Mouse (Mus musculus) stomach, embryonic 15.5 days (tissue): ENCODE measurements around the gene Trmt10c. TPM values are rescaled to one million over a fixed set of nuclear protein-coding genes. Genes with fewer than 3 reads are reported as not detected.

Experiments
- ATAC-seq: fragments of 200-750 bp; cut with Nextera tagmentation; 2 replicates; pipeline ENCODE4 v1.8.0; 2017; ENCODE audit warnings: low read depth, moderate number of reproducible peaks, moderate TSS enrichment; ENCODE audit not compliant: insufficient read depth, low FRiP score
- H3K27ac ChIP-seq: fragments of 300-500 bp; sonication (generic); 2 replicates; pipeline ENCODE4 v1.5.1; 2015; ENCODE audit warnings: mild to moderate bottlenecking, inconsistent platforms
- H3K27me3 ChIP-seq: fragments of 300-500 bp; sonication (generic); replicated peaks from 2 replicates; pipeline ENCODE4 v1.6.1; 2015; ENCODE audit warnings: inconsistent platforms
- H3K36me3 ChIP-seq: fragments of 300-500 bp; sonication (generic); 2 replicates; pipeline ENCODE4 v1.6.1; 2015; ENCODE audit warnings: inconsistent platforms
- H3K4me1 ChIP-seq: fragments of 300-500 bp; sonication (generic); 2 replicates; pipeline ENCODE4 v1.6.1; 2015; ENCODE audit warnings: inconsistent platforms
- H3K4me2 ChIP-seq: fragments of 300-500 bp; sonication (generic); 2 replicates; pipeline ENCODE4 v1.6.1; 2015; ENCODE audit warnings: mild to moderate bottlenecking, inconsistent platforms
- H3K4me3 ChIP-seq: fragments of 300-500 bp; sonication (generic); replicated peaks from 2 replicates; pipeline ENCODE4 v1.5.1; 2015; ENCODE audit warnings: inconsistent platforms
- H3K9ac ChIP-seq: fragments of 300-500 bp; sonication (generic); 2 replicates; pipeline ENCODE4 v1.6.1; 2015; ENCODE audit warnings: inconsistent platforms
- H3K9me3 ChIP-seq: fragments of 300-500 bp; sonication (generic); 2 replicates; pipeline ENCODE4 v1.6.1; 2016; ENCODE audit warnings: inconsistent platforms
- WGBS: fragments of 180-500 bp; shearing (Covaris S2); methylation state at CpG from one replicate; pipeline ENCODE4 v1.1.7; 2015; 5-methylcytosine and 5-hydroxymethylcytosine counted together
- microRNA-seq: library from miRNA; unstranded; fragments of <30 nt; microRNA quantifications from one replicate; pipeline ENCODE4, GENCODE M21; 2016
- polyA plus RNA-seq: library from polyadenylated mRNA; unstranded; fragments of >200 nt; fragmentation: Nextera tagmentation; extraction: Ambion mirVana; gene quantifications from 2 replicates; pipeline ENCODE4 v1.2.1, GENCODE M21; 2015

Trmt10c gene
- polyA plus RNA-seq, 1 experiment from 2014 or later, result 28.0 TPM

- Histone ChIP-seq H3K4me3 (no peak overlapping the region), H3K9ac (no peak overlapping the region), H3K9me3 (no peaks in the 10 kb centered on the region), H3K36me3 (peaks cover 18% of the 10 kb centered on the region; the same call in 1 of the 2 replicates), H3K27ac (no peak overlapping the region), H3K4me1 (no peaks in the 10 kb centered on the region), H3K4me2 (no peak overlapping the region), H3K27me3 (no peaks in the 10 kb centered on the region)
- ATAC-seq, result no peak
- WGBS, result 87% methylated on average over 4 of the region's 4 CpGs
Observed at GRCm38 (mm10) chr16:55990311-55990710, 47.3 kb downstream of the Trmt10c start.

DNA sequence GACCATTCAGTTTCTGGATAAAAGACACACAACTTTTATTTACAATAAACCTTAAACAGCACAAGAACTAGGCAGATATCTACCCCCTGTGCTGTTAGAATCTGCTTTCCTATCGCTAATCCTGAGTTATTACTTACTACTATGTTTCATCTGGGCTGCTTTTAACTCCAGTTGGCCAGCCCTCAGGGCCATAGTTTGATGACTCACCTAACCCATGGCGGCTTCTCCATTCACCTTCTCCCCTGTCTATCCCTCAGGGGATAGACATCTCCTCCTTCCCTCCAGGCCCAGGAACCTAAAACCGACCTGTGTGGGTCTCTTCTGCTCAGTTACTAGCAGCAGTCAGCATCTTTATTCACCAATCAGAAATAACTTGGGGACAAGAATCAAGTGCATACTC is 51.6 kb downstream of the Trmt10c start:
- WGBS, result 89% methylated on average over 3 of the region's 3 CpGs
- peaks cover 14% of the 10 kb centered on the region; the same call in 1 of the 2 replicates for H3K36me3 ChIP-seq

More for the DNA sequence above, 51.6 kb downstream of the Trmt10c start:
- no peaks in the 10 kb centered on the region for H3K4me1 ChIP-seq
- H3K27ac ChIP-seq, result no peak overlapping the region
- H3K4me2 ChIP-seq, result no peak overlapping the region
- H3K27me3 ChIP-seq, result no peaks in the 10 kb centered on the region
- H3K4me3 ChIP-seq, result no peak overlapping the region
- no peak overlapping the region for H3K9ac ChIP-seq
- ATAC-seq, result no peak
- H3K9me3 ChIP-seq, result no peaks in the 10 kb centered on the region

Small RNAs within 50 kb of the gene (microRNA-seq; reads per million reads assigned to microRNA genes)
- not detected for gene Gm24047

Other genes with a start within 250 kb of the Trmt10c start
- 8.1 and 9.4 TPM in 2 replicates for gene Nfkbiz, start 198.9 kb downstream of the Trmt10c start, polyA plus RNA-seq
- gene Nxpe3, start 142.5 kb downstream of the Trmt10c start, polyA plus RNA-seq, result 0.74 and 0.88 TPM in 2 replicates
- gene Cep97, start 103.0 kb downstream of the Trmt10c start, polyA plus RNA-seq, result 7.1 and 7.5 TPM in 2 replicates
- gene Rpl24, start 71.5 kb downstream of the Trmt10c start, polyA plus RNA-seq, result 622 and 754 TPM in 2 replicates
- 18.9 and 19.0 TPM in 2 replicates for gene Zbtb11, start 63.9 kb downstream of the Trmt10c start, polyA plus RNA-seq
- gene Pcnp, start 8.1 kb downstream of the Trmt10c start, polyA plus RNA-seq, result 222 and 227 TPM in 2 replicates
- gene Senp7, start 10.5 kb upstream of the Trmt10c start, polyA plus RNA-seq, result 28.5 and 29.4 TPM in 2 replicates
- 0.09 and 0.73 TPM in 2 replicates for gene Impg2, start 166.5 kb upstream of the Trmt10c start, polyA plus RNA-seq